Mouse (Mus musculus): Measurements from ENCODE around the gene Bola1. TPM values are rescaled to one million over a fixed set of nuclear protein-coding genes. Genes with fewer than 3 reads are reported as not detected.
"Not testable (repeated sequence)": the region's sequence is repeated elsewhere in the genome, so short reads cannot be mapped to it uniquely, and the experiment has no call there.

Gene Bola1
- 53.6 and 55.1 TPM in 2 replicates for polyA plus RNA-seq (2015; fragmentation: Nextera tagmentation; extraction: Ambion mirVana)

DNA sequence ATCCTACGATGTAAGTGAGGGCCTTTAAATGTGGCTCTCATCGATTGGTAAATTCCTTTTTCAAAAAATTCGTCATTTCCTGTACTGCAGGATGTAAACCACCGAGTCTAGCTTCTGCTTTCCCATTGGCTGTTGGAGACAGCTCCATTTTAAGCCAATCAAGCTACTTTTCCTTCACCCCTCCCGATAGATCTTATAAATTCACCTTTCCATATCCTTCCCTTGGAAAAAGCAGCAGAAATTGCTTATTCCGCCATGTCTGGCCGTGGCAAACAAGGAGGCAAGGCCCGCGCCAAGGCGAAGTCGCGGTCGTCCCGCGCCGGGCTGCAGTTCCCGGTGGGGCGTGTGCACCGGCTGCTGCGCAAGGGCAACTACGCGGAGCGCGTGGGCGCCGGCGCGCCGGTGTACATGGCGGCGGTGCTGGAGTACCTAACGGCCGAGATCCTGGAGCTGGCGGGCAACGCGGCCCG lies at the start of gene Bola1, which contains the start of gene Hist2h2ab:
Bola1 (minus strand) TSS at position 49 of the 470 bp plus-strand sequence.
Hist2h2ab (plus strand) TSS at position 205 of the 470 bp plus-strand sequence.
- ATAC-seq (ENCODE audit: low FRiP score, low TSS enrichment) (peak; percentile 85), DNase-seq (ENCODE audit: low spot score) (peak; percentile 74)
- Histone ChIP-seq H3K36me3 (ENCODE audit: control insufficient read depth, insufficient read depth, low read length) (no peaks in the 10 kb centered on the region), H3K9ac (ENCODE audit: low read length) (peak within 1 kb of the TSS; percentile 79), H3K4me1 (replicated peaks; ENCODE audit: control insufficient read depth, insufficient read depth) (0 out of 2 replicates have a peak, but pooled peaks cover 5% of the 10 kb centered on the region), H3K27me3 (ENCODE audit: control insufficient read depth, insufficient read depth, low read length) (no peaks in the 10 kb centered on the region), H3K4me3 (ENCODE audit: low read depth, low read length) (peak within 1 kb of the TSS; percentile 53), H3K27ac (replicated peaks) (peak within 1 kb of the TSS; percentile 97), H3K4me2 (replicated peaks; ENCODE audit: low read depth) (peak within 1 kb of the TSS; percentile 69), H3K9me3 (ENCODE audit: control insufficient read depth, low read length) (no peaks in the 10 kb centered on the region)
- no peak for TF ChIP-seq CTCF (IDR thresholded peaks at IDR 0.05; ENCODE audit: low read depth)
- no peak for TF ChIP-seq EP300 (optimal IDR thresholded peaks at IDR 0.05)
- WGBS: under 1% methylated on average over 36 of the region's 37 CpGs

DNA sequence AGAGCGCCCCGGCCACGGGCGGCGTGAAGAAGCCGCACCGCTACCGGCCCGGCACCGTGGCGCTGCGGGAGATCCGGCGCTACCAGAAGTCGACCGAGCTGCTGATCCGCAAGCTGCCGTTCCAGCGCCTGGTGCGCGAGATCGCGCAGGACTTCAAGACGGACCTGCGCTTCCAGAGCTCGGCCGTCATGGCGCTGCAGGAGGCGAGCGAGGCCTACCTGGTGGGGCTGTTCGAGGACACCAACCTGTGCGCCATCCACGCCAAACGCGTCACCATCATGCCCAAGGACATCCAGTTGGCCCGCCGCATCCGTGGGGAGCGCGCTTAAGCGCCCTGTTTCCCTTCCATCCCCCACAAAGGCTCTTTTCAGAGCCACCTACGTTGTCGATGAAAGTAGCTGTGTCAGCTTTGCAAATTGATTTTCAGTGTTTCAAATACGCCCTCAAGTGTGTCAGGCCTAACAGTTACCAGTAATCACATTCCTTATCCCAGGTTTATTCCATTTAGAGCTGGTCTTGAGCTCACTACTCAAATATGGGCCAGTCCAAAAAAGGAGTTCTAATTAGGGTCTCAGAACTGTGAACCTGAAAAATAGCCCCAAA lies 49.4 kb upstream of the Bola1 start:
- peak overlapping the region; percentile 75 for H3K4me2 ChIP-seq (replicated peaks; ENCODE audit: low read depth)
- H3K9ac ChIP-seq (ENCODE audit: low read length): peak overlapping the region; percentile 64
- H3K27me3 ChIP-seq (ENCODE audit: control insufficient read depth, insufficient read depth, low read length); H3K9me3 ChIP-seq (ENCODE audit: control insufficient read depth, low read length); H3K4me1 ChIP-seq (replicated peaks; ENCODE audit: control insufficient read depth, insufficient read depth); H3K36me3 ChIP-seq (ENCODE audit: control insufficient read depth, insufficient read depth, low read length); DNase-seq (ENCODE audit: low spot score): not testable (repeated sequence)
- 0% methylated on average over 9 of the region's 44 CpGs for WGBS
- peak; percentile 25 for ATAC-seq (ENCODE audit: low FRiP score, low TSS enrichment)
- peak overlapping the region; percentile 43 for H3K4me3 ChIP-seq (ENCODE audit: low read depth, low read length)
- H3K27ac ChIP-seq (replicated peaks): peak overlapping the region; percentile 93

DNA sequence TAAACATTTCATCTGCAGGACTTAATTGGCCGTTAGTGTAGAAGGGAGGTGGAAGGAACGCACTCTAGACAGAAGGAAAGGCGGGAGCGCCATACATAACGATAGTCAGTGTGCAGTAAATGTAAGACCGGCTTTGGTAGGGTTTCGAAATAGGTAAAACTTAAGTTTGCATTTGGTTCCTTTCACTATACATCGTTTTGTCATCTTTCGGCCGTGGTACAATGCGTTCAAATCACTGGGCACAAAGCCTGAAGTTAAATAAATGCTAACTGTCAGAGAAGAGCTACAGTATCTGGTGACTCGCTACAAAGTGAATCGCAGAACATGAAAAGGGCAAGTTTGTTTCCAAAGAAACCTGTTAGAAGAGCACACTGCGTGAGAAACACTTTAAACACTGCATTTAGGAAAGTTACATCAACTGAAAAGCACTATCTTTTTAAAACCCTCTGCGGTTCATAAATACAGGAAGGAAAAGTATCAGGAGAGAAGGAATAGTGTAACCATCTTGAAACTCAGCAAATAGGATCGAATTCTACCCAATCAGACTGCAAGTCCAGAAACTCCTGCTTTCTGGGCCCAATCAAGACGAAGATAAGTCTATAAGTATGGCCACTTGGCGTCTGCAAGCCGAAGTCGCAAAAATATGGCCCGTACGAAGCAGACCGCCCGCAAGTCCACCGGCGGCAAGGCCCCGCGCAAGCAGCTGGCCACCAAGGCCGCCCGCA lies 48.7 kb upstream of the Bola1 start, which contains the start of gene Hist2h3b:
Hist2h3b (plus strand) TSS at position 604 of the 725 bp plus-strand sequence.
- Histone ChIP-seq H3K4me2 (replicated peaks; ENCODE audit: low read depth) (peak within 1 kb of the TSS; percentile 75), H3K27ac (replicated peaks) (peak within 1 kb of the TSS; percentile 93), H3K27me3 (ENCODE audit: control insufficient read depth, insufficient read depth, low read length) (no peaks in the 10 kb centered on the region), H3K4me1 (replicated peaks; ENCODE audit: control insufficient read depth, insufficient read depth) (no peaks in the 10 kb centered on the region), H3K36me3 (ENCODE audit: control insufficient read depth, insufficient read depth, low read length) (no peaks in the 10 kb centered on the region), H3K4me3 (ENCODE audit: low read depth, low read length) (peak within 1 kb of the TSS; percentile 43), H3K9me3 (ENCODE audit: control insufficient read depth, low read length) (no peaks in the 10 kb centered on the region), H3K9ac (ENCODE audit: low read length) (peak within 1 kb of the TSS; percentile 64)
- peak; percentile 81 for DNase-seq (ENCODE audit: low spot score)
- ATAC-seq (ENCODE audit: low FRiP score, low TSS enrichment): peak; percentile 77
- TF ChIP-seq EP300 (optimal IDR thresholded peaks at IDR 0.05) (no peak), CTCF (IDR thresholded peaks at IDR 0.05; ENCODE audit: low read depth) (0 out of 2 replicates have a peak, but pooled peaks have one; percentile 4)
- WGBS: 9% methylated on average over 29 of the region's 30 CpGs

DNA sequence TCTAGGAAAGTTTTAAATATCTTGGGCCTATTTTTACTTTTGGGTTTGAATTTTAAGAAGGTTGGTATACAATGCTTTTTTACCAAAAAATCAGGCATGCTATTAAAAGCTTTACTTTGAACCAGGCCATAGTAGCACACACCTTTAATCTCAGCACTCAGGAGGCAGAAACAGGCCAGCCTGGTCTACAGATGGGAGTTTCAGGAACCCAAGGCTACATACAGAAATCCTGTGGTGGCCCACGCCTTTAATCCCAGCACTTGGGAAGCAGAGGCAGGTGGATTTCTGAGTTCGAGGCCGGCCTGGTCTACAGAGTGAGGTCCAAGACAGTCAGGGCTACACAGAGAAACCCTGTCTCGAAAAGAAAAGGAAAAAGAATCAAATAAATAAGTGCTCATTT lies 48.0 kb upstream of the Bola1 start:
- Histone ChIP-seq H3K4me1 (replicated peaks; ENCODE audit: control insufficient read depth, insufficient read depth) (no peaks in the 10 kb centered on the region), H3K36me3 (ENCODE audit: control insufficient read depth, insufficient read depth, low read length) (no peaks in the 10 kb centered on the region), H3K27me3 (ENCODE audit: control insufficient read depth, insufficient read depth, low read length) (no peaks in the 10 kb centered on the region), H3K4me2 (replicated peaks; ENCODE audit: low read depth) (no peak overlapping the region; the same call in 1 of the 2 replicates), H3K4me3 (ENCODE audit: low read depth, low read length) (no peak overlapping the region), H3K9ac (ENCODE audit: low read length) (no peak overlapping the region), H3K27ac (replicated peaks) (peak overlapping the region; percentile 83; the same call in 1 of the 2 replicates), H3K9me3 (ENCODE audit: control insufficient read depth, low read length) (no peaks in the 10 kb centered on the region)
- TF ChIP-seq CTCF (IDR thresholded peaks at IDR 0.05; ENCODE audit: low read depth) (no peak), EP300 (optimal IDR thresholded peaks at IDR 0.05) (no peak)
- no peak for DNase-seq (ENCODE audit: low spot score)
- 61% methylated on average over 4 of the region's 4 CpGs for WGBS
- ATAC-seq (ENCODE audit: low FRiP score, low TSS enrichment): no peak

DNA sequence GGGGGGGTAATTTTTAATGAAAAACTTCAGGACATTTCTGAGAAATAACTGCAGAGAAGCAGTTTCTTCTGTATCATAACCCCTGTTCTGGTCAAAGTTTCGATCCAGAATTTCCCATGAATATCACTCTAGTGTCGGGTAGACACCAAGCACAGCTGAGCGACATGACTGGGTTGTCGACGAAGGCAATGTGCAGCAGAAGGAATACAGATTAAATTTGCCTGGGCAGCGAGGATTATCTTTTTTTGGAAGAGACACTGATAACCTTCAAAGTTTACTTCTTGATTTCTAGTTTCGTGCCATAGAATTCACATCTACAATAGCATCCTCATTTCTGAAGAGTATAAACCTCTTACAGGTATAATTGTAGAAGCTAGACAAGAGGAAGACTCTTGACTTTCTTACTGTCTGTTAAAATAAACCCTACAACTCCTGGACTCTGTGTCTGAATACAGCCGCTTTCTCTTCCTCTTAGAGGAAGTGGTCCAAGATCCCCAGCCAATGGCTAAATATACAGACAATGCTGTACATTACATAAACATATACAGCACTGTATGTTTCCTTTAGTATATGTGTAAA lies 46.7 kb upstream of the Bola1 start:
- Histone ChIP-seq H3K27ac (replicated peaks) (no peak overlapping the region), H3K9ac (ENCODE audit: low read length) (no peak overlapping the region), H3K36me3 (ENCODE audit: control insufficient read depth, insufficient read depth, low read length) (no peaks in the 10 kb centered on the region), H3K9me3 (ENCODE audit: control insufficient read depth, low read length) (no peaks in the 10 kb centered on the region), H3K4me1 (replicated peaks; ENCODE audit: control insufficient read depth, insufficient read depth) (0 out of 2 replicates have a peak, but pooled peaks cover 2% of the 10 kb centered on the region), H3K4me3 (ENCODE audit: low read depth, low read length) (no peak overlapping the region), H3K4me2 (replicated peaks; ENCODE audit: low read depth) (no peak overlapping the region), H3K27me3 (ENCODE audit: control insufficient read depth, insufficient read depth, low read length) (no peaks in the 10 kb centered on the region)
- TF ChIP-seq EP300 (optimal IDR thresholded peaks at IDR 0.05) (no peak), CTCF (IDR thresholded peaks at IDR 0.05; ENCODE audit: low read depth) (no peak)
- no peak for DNase-seq (ENCODE audit: low spot score)
- whole genome bisulfite sequencing: 84% methylated on average over 8 of the region's 8 CpGs
- ATAC-seq (ENCODE audit: low FRiP score, low TSS enrichment): no peak

All from stomach, postnatal 0 days (tissue).